Mouse (Mus musculus) liver, embryonic 14.5 days (tissue): ENCODE results near the gene Allc. TPM values are rescaled to one million over a fixed set of nuclear protein-coding genes. Genes with fewer than 3 reads are reported as not detected.

ENCODE experiments used
- ATAC-seq: fragments of 200-750 bp; cut with Nextera tagmentation; 2 replicates; pipeline ENCODE4 v1.8.0; 2017; ENCODE audit warnings: moderate number of reproducible peaks, mild to moderate bottlenecking, moderate library complexity; ENCODE audit not compliant: insufficient read depth
- DNase-seq, 3 experiments: peaks; one replicate each; pipeline ENCODE4 v3.0.0-alpha.2; 2012 to 2013; ENCODE audit warnings: low read depth in 3 of 3, low spot score in 3 of 3
- H3K27ac ChIP-seq: fragments of 300-500 bp; sonication (generic); 2 replicates; pipeline ENCODE4 v1.5.1; 2014; ENCODE audit warnings: moderate library complexity, mild to moderate bottlenecking, control low read depth, inconsistent platforms
- H3K27me3 ChIP-seq: fragments of 300-500 bp; sonication (generic); 2 replicates; pipeline ENCODE4 v1.6.1; 2014; ENCODE audit warnings: mild to moderate bottlenecking, low read length, moderate library complexity; ENCODE audit not compliant: control insufficient read depth, insufficient read depth
- H3K36me3 ChIP-seq: fragments of 300-500 bp; sonication (generic); replicated peaks from 2 replicates; pipeline ENCODE4 v1.6.1; 2014; ENCODE audit warnings: low read depth; ENCODE audit not compliant: control insufficient read depth, insufficient read depth
- H3K4me1 ChIP-seq, 2 experiments: fragments of 200-500 bp in 1 of 2; fragments of 300-500 bp in 1 of 2; sonication (generic) in 1 of 2; replicated peaks; 2 replicates each; pipeline ENCODE4 v1.6.1; 2012 to 2014; ENCODE audit warnings: antibody characterized with exemption in 1 of 2, inconsistent platforms in 1 of 2, low read length in 1 of 2; ENCODE audit not compliant: control insufficient read depth in 2 of 2, insufficient read depth in 2 of 2
- H3K4me2 ChIP-seq: fragments of 300-500 bp; sonication (generic); 2 replicates; pipeline ENCODE4 v1.6.1; 2014; ENCODE audit warnings: low read depth, mild to moderate bottlenecking, control low read depth, moderate library complexity
- H3K4me3 ChIP-seq, 2 experiments: fragments of 200-500 bp in 1 of 2; fragments of 300-500 bp in 1 of 2; sonication (generic) in 1 of 2; 2 replicates each; pipeline ENCODE4 v1.5.1; 2012 to 2014; ENCODE audit warnings: low read depth in 2 of 2, low read length in 2 of 2, mild to moderate bottlenecking in 2 of 2, control low read depth in 1 of 2, inconsistent platforms in 1 of 2, moderate library complexity in 1 of 2; ENCODE audit not compliant: insufficient read depth in 1 of 2
- H3K9ac ChIP-seq: fragments of 300-500 bp; sonication (generic); replicated peaks from 2 replicates; pipeline ENCODE4 v1.6.1; 2014; ENCODE audit warnings: mild to moderate bottlenecking, control low read depth, moderate library complexity
- H3K9me3 ChIP-seq: fragments of 300-500 bp; sonication (generic); 2 replicates; pipeline ENCODE4 v1.6.1; 2016; ENCODE audit warnings: low read length, mixed read lengths; ENCODE audit not compliant: control insufficient read depth
- CTCF ChIP-seq: IDR thresholded peaks from 2 replicates; pipeline ENCODE4 v1.5.1; 2016; ENCODE audit warnings: antibody characterized with exemption, low read depth, control low read depth
- EP300 ChIP-seq: IDR thresholded peaks from 2 replicates; pipeline ENCODE4 v1.6.1; 2016; ENCODE audit warnings: antibody characterized with exemption, low read depth
- WGBS: fragments of 180-500 bp; shearing (Covaris S2); extraction: QIAGEN DNeasy Blood & Tissue Kit; methylation state at CpG from one replicate; pipeline ENCODE4 v1.1.7; 2014; ENCODE audit not compliant: insufficient replicate concordance; 5-methylcytosine and 5-hydroxymethylcytosine counted together
- polyA plus RNA-seq, 2 experiments: library from polyadenylated mRNA; depleted of rRNA in 1 of 2; stranded (reverse) in 1 of 2; unstranded in 1 of 2; fragments of >200 nt; fragmentation: Nextera tagmentation in 1 of 2; extraction: Ambion mirVana in 1 of 2; gene quantifications; 2 replicates each; pipeline versions ENCODE4 v1.2.1 to v1.2.3; 2012 to 2014

The Allc gene
- polyA plus RNA-seq, 2 experiments, result not detected

GRCm38 (mm10) chr12:28598526-28598991, 16.2 kb upstream of the Allc start:
- no peaks in the 10 kb centered on the region for H3K9me3 ChIP-seq
- H3K36me3 ChIP-seq, result no peaks in the 10 kb centered on the region
- no peaks in the 10 kb centered on the region for H3K4me1 ChIP-seq
- no peak for TF ChIP-seq CTCF
- no peak for TF ChIP-seq EP300
- ATAC-seq (no peak), DNase-seq (no peak)
- no peak overlapping the region for H3K27ac ChIP-seq
- no peaks in the 10 kb centered on the region for H3K27me3 ChIP-seq
- WGBS, result 35% methylated on average over 2 of the region's 2 CpGs
- H3K4me2 ChIP-seq, result no peak overlapping the region
- no peak overlapping the region for H3K4me3 ChIP-seq
- no peak overlapping the region for H3K9ac ChIP-seq

GRCm38 (mm10) chr12:28598110-28598509, 15.8 kb upstream of the Allc start:
- TF ChIP-seq EP300, result no peak
- no peak for TF ChIP-seq CTCF

GRCm38 (mm10) chr12:28597699-28598098, 15.4 kb upstream of the Allc start:
- no peaks in the 10 kb centered on the region for H3K36me3 ChIP-seq
- H3K9me3 ChIP-seq, result no peaks in the 10 kb centered on the region
- no peak overlapping the region for H3K27ac ChIP-seq
- WGBS, result 59% methylated on average over 9 of the region's 9 CpGs
- no peaks in the 10 kb centered on the region for H3K27me3 ChIP-seq
- no peak overlapping the region for H3K9ac ChIP-seq
- ATAC-seq (no peak), DNase-seq (no peak)
- H3K4me2 ChIP-seq, result no peak overlapping the region
- no peak overlapping the region for H3K4me3 ChIP-seq
- TF ChIP-seq EP300 (no peak), CTCF (no peak)
- H3K4me1 ChIP-seq, result no peaks in the 10 kb centered on the region

More at GRCm38 (mm10) chr12:28598110-28598509, 15.8 kb upstream of the Allc start:
- H3K4me2 ChIP-seq, result no peak overlapping the region
- H3K27me3 ChIP-seq, result no peaks in the 10 kb centered on the region
- no peak overlapping the region for H3K27ac ChIP-seq
- H3K36me3 ChIP-seq, result no peaks in the 10 kb centered on the region
- H3K9ac ChIP-seq, result no peak overlapping the region
- H3K4me3 ChIP-seq, result no peak overlapping the region
- H3K4me1 ChIP-seq, result no peaks in the 10 kb centered on the region
- no peaks in the 10 kb centered on the region for H3K9me3 ChIP-seq
- ATAC-seq (no peak), DNase-seq (no peak)
- WGBS, result 32% methylated on average over 3 of the region's 3 CpGs

GRCm38 (mm10) chr12:28596851-28597250, 14.5 kb upstream of the Allc start:
- Histone ChIP-seq H3K36me3 (no peaks in the 10 kb centered on the region), H3K4me2 (no peak overlapping the region), H3K9me3 (no peaks in the 10 kb centered on the region), H3K27ac (no peak overlapping the region), H3K4me3 (no peak overlapping the region), H3K9ac (no peak overlapping the region), H3K4me1 (no peaks in the 10 kb centered on the region), H3K27me3 (no peaks in the 10 kb centered on the region)
- no peak for DNase-seq
- no peak for TF ChIP-seq CTCF
- no peak for TF ChIP-seq EP300
- no peak for ATAC-seq

GRCm38 (mm10) chr12:28590428-28590827, 8.1 kb upstream of the Allc start:
- H3K4me2 ChIP-seq, result no peak overlapping the region
- H3K9me3 ChIP-seq, result no peaks in the 10 kb centered on the region
- no peak overlapping the region for H3K27ac ChIP-seq
- DNase-seq (no peak), ATAC-seq (no peak)
- no peak overlapping the region for H3K4me3 ChIP-seq
- H3K9ac ChIP-seq, result no peak overlapping the region
- no peaks in the 10 kb centered on the region for H3K27me3 ChIP-seq
- 37% methylated on average over 13 of the region's 13 CpGs for WGBS
- H3K4me1 ChIP-seq, result no peaks in the 10 kb centered on the region
- H3K36me3 ChIP-seq, result no peaks in the 10 kb centered on the region
- TF ChIP-seq EP300 (no peak), CTCF (no peak)
